Mouse (Mus musculus): ENCODE data around the gene Klhdc7a. TPM values are rescaled to one million over a fixed set of nuclear protein-coding genes. Genes with fewer than 3 reads are reported as not detected.

Klhdc7a gene
- polyA plus RNA-seq, 1 experiment from 2014 or later: 0.59 TPM

GRCm38 (mm10) chr4:139959188-139959587 lies 8.6 kb downstream of the Klhdc7a start:
- Histone ChIP-seq H3K9me3 (replicated peaks) (no peaks in the 10 kb centered on the region), H3K27me3 (no peaks in the 10 kb centered on the region), H3K4me1 (peaks cover 6% of the 10 kb centered on the region), H3K4me2 (replicated peaks) (no peak overlapping the region), H3K27ac (no peak overlapping the region), H3K36me3 (no peaks in the 10 kb centered on the region), H3K4me3 (no peak overlapping the region), H3K9ac (no peak overlapping the region)
- ATAC-seq (ENCODE audit: low FRiP score): no peak
- 96% methylated on average over 3 of the region's 3 CpGs for WGBS

DNA sequence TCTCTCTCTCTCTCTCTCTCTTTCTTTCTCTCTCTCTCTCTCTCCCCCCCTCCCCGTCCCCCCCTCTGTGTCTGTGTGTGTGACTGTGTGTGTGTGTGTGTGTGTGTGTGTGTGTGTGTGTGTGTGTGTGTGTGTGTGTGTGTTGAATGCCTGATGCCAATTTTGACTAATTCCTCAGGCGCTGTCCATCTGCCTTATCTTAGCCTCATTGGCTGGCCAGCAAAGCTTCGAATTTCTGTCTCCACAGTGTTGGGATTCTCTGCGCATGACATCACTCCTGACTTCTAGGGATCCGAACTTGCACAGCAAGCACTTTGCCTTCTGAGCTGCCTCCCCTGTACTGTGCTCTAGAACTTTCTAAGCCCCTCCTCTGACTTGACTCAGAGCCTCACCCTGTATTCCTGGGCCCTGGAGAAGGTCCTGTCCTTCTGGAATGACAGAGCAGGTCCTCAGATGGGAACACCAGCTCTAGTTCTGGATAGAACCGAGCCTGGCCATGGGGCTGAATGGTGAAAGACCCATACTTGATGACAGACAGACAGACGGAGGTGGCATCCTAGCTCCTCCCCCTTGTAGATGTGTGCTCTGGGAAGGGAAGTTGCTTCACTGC lies 16.8 kb downstream of the Klhdc7a start:
- no peak for ATAC-seq (ENCODE audit: low FRiP score)
- Histone ChIP-seq H3K4me1 (peaks cover 16% of the 10 kb centered on the region), H3K36me3 (no peaks in the 10 kb centered on the region), H3K27me3 (peaks cover 10% of the 10 kb centered on the region; the same call in 1 of the 2 replicates), H3K27ac (no peak overlapping the region), H3K9ac (no peak overlapping the region), H3K4me3 (no peak overlapping the region), H3K9me3 (replicated peaks) (0 out of 2 replicates have a peak, but pooled peaks cover 6% of the 10 kb centered on the region), H3K4me2 (replicated peaks) (peak overlapping the region; percentile 46)
- WGBS: 61% methylated on average over 6 of the region's 7 CpGs

DNA sequence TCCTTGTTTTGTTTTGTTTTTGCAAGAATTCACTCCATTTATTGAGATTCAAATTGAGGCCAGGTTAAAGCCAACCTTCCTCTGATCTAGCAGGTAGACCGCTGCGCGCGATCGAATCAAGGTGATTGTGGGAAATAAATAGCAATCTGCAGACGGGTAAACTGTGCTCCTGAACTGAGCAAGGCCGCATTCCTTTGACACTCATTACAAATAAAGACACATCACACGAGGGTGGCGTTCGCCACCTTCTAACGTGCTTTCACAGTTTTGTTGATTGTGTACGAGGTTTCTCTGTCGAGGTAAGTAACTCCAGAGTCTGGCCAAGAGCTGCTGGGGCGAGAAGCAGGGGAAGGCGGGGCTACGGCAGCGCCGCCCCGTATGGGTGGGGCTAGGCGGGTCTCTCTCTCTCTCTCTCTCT lies 17.4 kb downstream of the Klhdc7a start:
- Histone ChIP-seq H3K36me3 (no peaks in the 10 kb centered on the region), H3K27me3 (peaks cover 11% of the 10 kb centered on the region; the same call in 1 of the 2 replicates), H3K9ac (no peak overlapping the region; the same call in 1 of the 2 replicates), H3K27ac (no peak overlapping the region), H3K9me3 (replicated peaks) (0 out of 2 replicates have a peak, but pooled peaks cover 6% of the 10 kb centered on the region), H3K4me1 (peaks cover 16% of the 10 kb centered on the region), H3K4me2 (replicated peaks) (peak overlapping the region; percentile 46), H3K4me3 (peak overlapping the region; percentile 20)
- no peak for ATAC-seq (ENCODE audit: low FRiP score)
- under 1% methylated on average over 17 of the region's 20 CpGs for WGBS

DNA sequence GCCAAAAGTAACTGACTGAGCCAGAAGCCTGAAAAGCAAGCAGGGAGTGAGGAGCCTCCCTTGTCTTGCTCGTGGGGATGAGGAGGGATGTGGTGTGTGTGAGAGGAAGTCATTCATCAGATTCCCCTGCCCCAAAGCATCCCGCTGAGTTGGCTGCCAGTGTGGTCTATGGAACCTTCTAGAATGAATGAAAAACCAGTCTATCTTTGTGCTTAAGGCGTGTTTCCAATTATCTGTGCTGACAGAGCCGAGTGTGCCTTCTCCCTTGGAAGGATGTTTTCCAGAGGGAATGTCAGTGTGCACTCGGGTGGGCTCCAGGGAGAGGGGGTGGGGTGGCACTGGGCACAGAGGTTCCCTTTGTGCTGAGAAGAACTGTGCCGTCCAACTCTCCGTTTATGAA lies 19.2 kb downstream of the Klhdc7a start:
- H3K36me3 ChIP-seq: no peaks in the 10 kb centered on the region
- peak; percentile 56 for ATAC-seq (ENCODE audit: low FRiP score)
- peaks cover 11% of the 10 kb centered on the region; the same call in 1 of the 2 replicates for H3K27me3 ChIP-seq
- 0 out of 2 replicates have a peak, but pooled peaks cover 6% of the 10 kb centered on the region for H3K9me3 ChIP-seq (replicated peaks)
- no peak overlapping the region for H3K9ac ChIP-seq
- 9% methylated on average over 7 of the region's 7 CpGs for WGBS
- no peak overlapping the region for H3K4me2 ChIP-seq (replicated peaks)
- H3K4me3 ChIP-seq: no peak overlapping the region
- no peak overlapping the region for H3K27ac ChIP-seq
- peaks cover 16% of the 10 kb centered on the region for H3K4me1 ChIP-seq

- H3K4me2 ChIP-seq (replicated peaks): no peak overlapping the region
- H3K9ac ChIP-seq: no peak overlapping the region
- 91% methylated on average over 2 of the region's 2 CpGs for WGBS
- H3K27me3 ChIP-seq: peaks cover 11% of the 10 kb centered on the region; the same call in 1 of the 2 replicates
- H3K4me3 ChIP-seq: no peak overlapping the region
- no peak for ATAC-seq (ENCODE audit: low FRiP score)
- 0 out of 2 replicates have a peak, but pooled peaks cover 6% of the 10 kb centered on the region for H3K9me3 ChIP-seq (replicated peaks)
- peaks cover 16% of the 10 kb centered on the region for H3K4me1 ChIP-seq
- H3K27ac ChIP-seq: no peak overlapping the region
- no peaks in the 10 kb centered on the region for H3K36me3 ChIP-seq
These were observed 20.5 kb downstream of the Klhdc7a start for GRCm38 (mm10) chr4:139947341-139947740.

- Histone ChIP-seq H3K4me1 (no peaks in the 10 kb centered on the region), H3K9ac (no peak overlapping the region), H3K4me2 (replicated peaks) (no peak overlapping the region), H3K36me3 (no peaks in the 10 kb centered on the region), H3K4me3 (no peak overlapping the region), H3K27me3 (0 out of 2 replicates have a peak, but pooled peaks cover 3% of the 10 kb centered on the region), H3K27ac (no peak overlapping the region), H3K9me3 (replicated peaks) (peaks cover 6% of the 10 kb centered on the region; the same call in 1 of the 2 replicates)
- WGBS: 73% methylated on average over 2 of the region's 2 CpGs
- no peak for ATAC-seq (ENCODE audit: low FRiP score)
These were observed 26.0 kb downstream of the Klhdc7a start for GRCm38 (mm10) chr4:139941831-139942230.

- Histone ChIP-seq H3K4me3 (no peak overlapping the region), H3K36me3 (no peaks in the 10 kb centered on the region), H3K27ac (no peak overlapping the region), H3K4me2 (replicated peaks) (no peak overlapping the region), H3K4me1 (peaks cover 17% of the 10 kb centered on the region), H3K9ac (no peak overlapping the region), H3K9me3 (replicated peaks) (no peaks in the 10 kb centered on the region; the same call in 1 of the 2 replicates), H3K27me3 (no peaks in the 10 kb centered on the region; the same call in 1 of the 2 replicates)
- 85% methylated on average over 3 of the region's 3 CpGs for WGBS
- no peak for ATAC-seq (ENCODE audit: low FRiP score)
These were observed 32.3 kb downstream of the Klhdc7a start for GRCm38 (mm10) chr4:139935557-139935956.

- H3K4me1 ChIP-seq: peaks cover 17% of the 10 kb centered on the region
- no peak overlapping the region for H3K4me2 ChIP-seq (replicated peaks)
- H3K27ac ChIP-seq: no peak overlapping the region
- H3K27me3 ChIP-seq: peaks cover 10% of the 10 kb centered on the region
- 64% methylated on average over 18 of the region's 18 CpGs for WGBS
- no peak for ATAC-seq (ENCODE audit: low FRiP score)
- no peak overlapping the region for H3K9ac ChIP-seq
- no peaks in the 10 kb centered on the region; the same call in 1 of the 2 replicates for H3K9me3 ChIP-seq (replicated peaks)
- no peaks in the 10 kb centered on the region for H3K36me3 ChIP-seq
- H3K4me3 ChIP-seq: no peak overlapping the region
These were observed 34.6 kb downstream of the Klhdc7a start for GRCm38 (mm10) chr4:139932970-139933801.

DNA sequence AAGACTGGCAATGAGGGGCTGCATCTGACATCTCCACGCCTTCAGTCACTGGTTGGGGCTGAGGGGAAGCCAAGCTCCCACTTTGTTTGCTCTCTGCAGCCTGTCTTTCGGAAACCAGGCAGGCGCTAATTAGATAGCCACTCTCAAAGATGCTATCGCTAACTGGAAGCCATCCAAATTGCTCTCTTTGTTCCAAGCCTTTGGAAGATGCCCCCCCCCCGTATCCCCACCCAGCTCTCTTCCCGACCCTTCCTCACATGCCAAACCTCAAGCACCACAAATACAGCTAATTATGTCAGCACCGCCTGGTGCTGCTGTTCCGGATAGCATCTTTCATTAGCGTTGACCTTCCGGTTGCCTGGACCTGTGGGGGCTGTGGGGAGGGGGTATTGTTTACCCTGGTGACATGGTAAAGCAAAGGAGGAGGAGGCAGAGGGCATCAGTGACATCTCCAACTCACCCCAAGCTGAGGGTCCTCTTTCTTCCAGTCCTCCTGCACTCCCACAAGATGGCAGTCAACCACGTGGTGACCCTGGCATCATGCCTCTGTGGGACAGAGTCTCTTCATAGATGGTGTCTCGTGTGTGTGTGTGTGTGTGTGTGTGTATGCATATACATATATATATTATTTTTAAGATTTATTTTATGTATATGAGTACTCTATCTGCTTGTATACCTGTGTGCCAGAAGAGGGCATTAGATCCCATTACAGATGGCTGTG lies 35.9 kb downstream of the Klhdc7a start:
- Histone ChIP-seq H3K27ac (peak overlapping the region; percentile 52), H3K4me3 (no peak overlapping the region), H3K27me3 (peaks cover 10% of the 10 kb centered on the region), H3K36me3 (no peaks in the 10 kb centered on the region), H3K4me1 (peaks cover 18% of the 10 kb centered on the region), H3K9ac (no peak overlapping the region), H3K9me3 (replicated peaks) (no peaks in the 10 kb centered on the region), H3K4me2 (replicated peaks) (no peak overlapping the region)
- 33% methylated on average over 12 of the region's 12 CpGs for WGBS
- ATAC-seq (ENCODE audit: low FRiP score): peak; percentile 39

DNA sequence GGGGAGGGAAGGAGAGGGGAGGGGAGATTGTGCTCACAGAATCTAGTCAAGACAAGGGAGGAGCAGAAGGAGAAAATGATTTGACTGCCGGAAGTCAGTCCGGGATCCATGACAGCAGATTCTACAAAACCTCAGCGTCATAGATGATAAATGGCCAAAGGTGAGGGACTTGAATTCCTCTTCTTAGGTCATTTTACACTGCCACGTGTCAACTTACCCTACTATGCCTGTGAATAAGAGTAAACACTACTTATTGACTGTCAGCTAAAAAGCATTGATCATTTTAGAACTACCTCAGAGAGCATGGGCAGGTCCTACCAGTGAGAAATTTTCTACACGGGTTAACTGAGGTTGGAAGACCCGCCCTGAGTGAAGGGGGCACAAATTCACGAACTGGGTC lies 36.9 kb downstream of the Klhdc7a start:
- Histone ChIP-seq H3K27ac (no peak overlapping the region), H3K27me3 (peaks cover 15% of the 10 kb centered on the region)

DNA sequence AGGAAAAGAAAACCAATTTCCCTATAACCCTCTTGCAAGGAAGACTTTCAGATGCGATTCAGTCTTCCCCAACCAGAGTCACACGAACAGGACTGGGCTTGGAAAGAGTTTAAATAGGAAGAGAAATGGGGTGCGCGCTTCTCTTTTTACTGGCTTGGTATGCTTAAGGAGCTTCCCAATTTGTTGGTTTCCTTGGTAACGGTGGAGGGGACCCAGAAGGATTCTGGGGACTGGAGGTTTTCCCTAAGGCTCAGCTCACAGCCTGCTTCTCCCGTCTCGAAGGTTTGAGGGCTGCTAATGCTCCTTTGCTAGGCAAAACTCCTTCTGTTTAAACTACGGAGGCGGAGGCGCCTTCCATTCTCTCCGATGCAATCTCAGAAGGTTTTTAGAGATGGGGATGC lies 41.7 kb downstream of the Klhdc7a start:
- peaks cover 23% of the 10 kb centered on the region for H3K27me3 ChIP-seq
- ATAC-seq (ENCODE audit: low FRiP score): no peak
- peak overlapping the region; percentile 26 for H3K4me3 ChIP-seq
- no peaks in the 10 kb centered on the region for H3K9me3 ChIP-seq (replicated peaks)
- H3K9ac ChIP-seq: no peak overlapping the region
- peak overlapping the region; percentile 25; the same call in 1 of the 2 replicates for H3K27ac ChIP-seq
- H3K4me2 ChIP-seq (replicated peaks): peak overlapping the region; percentile 56
- peaks cover 25% of the 10 kb centered on the region for H3K4me1 ChIP-seq
- H3K36me3 ChIP-seq: no peaks in the 10 kb centered on the region
- 6% methylated on average over 11 of the region's 11 CpGs for WGBS

More for the DNA sequence above, 36.9 kb downstream of the Klhdc7a start:
- Histone ChIP-seq H3K4me1 (peaks cover 29% of the 10 kb centered on the region), H3K9me3 (replicated peaks) (no peaks in the 10 kb centered on the region), H3K4me2 (replicated peaks) (no peak overlapping the region), H3K4me3 (no peak overlapping the region), H3K36me3 (no peaks in the 10 kb centered on the region), H3K9ac (no peak overlapping the region)
- no peak for ATAC-seq (ENCODE audit: low FRiP score)
- 47% methylated on average over 7 of the region's 7 CpGs for WGBS

Measured in hindbrain, embryonic 12.5 days (tissue).